Comparison of ENCODE assay signal across 11 mouse cellular contexts in the genomic region with DNA sequence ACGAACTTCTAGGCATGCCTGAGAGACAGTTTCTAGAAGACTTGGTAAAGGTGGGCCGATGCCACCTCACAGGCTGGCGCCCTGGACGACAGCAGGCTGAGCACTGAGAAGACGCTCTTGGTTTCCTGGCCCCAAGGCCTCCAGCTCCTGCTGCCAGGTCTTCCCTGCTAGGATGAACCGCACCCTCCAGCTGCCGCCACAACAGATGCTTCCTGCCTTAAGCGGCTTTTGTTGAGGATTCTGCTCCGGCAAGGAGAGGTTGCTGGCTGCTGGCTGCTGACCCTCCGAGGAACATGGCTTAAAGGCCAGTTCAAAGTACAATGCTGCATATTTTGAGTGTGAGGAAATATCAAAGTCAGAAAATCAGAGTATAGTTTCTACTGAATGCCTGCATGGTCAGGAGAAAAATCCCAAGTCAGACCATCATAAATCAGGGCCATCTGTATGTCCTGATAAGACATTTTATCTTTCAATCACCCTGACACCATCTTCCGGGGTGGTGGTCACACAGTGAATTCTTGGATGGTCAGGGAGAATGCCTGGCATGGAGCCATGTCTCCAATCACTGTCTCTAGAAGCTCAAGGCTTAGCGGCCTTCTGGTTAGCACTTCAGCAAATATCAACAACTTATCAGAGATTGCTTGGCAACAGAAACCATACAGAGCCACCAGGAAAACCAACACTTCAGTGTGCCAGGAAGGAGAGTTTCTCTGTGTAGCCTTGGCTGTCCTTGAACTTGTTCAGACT. TPM values are rescaled to one million over a fixed set of nuclear protein-coding genes. Genes with fewer than 3 reads are reported as not detected.
DNase-seq lines count a peak whose midpoint lies in the region; ATAC-seq and TF ChIP-seq lines count a peak whose summit lies in the region.
"Had no signal": no experiment of that assay in that cellular context is flagged by ENCODE, and none has a peak within 500 bp of the region (broad histone marks: within the 10 kb centered on the region; RNA-seq: fewer than 3 reads in every experiment).

No protein-coding gene starts in this region.

- no peak for TF ChIP-seq CTCF in brain, embryonic 14.5 days (IDR thresholded peaks at IDR 0.05; ENCODE audit: borderline replicate concordance, extremely low read depth, insufficient read depth, insufficient read length)

- no peaks in the 10 kb centered on the region; the same call in 1 of the 2 replicates for H3K4me1 ChIP-seq in hindbrain, embryonic 16.5 days (ENCODE audit: control insufficient read depth, insufficient read depth, low read depth, low read length)
- peaks cover 11% of the 10 kb centered on the region; the same call in 1 of the 2 replicates for H3K4me1 ChIP-seq in hindbrain, embryonic 10.5 days (replicated peaks)
- peaks cover 7% of the 10 kb centered on the region for H3K4me1 ChIP-seq in lung, embryonic 16.5 days (replicated peaks; ENCODE audit: control insufficient read depth, insufficient read depth, low read length)
- H3K4me1 ChIP-seq in forebrain, embryonic 10.5 days, result peaks cover 10% of the 10 kb centered on the region
- H3K4me1 ChIP-seq: midbrain, embryonic 12.5 days had no signal

- no peaks in the 10 kb centered on the region for H3K9me3 ChIP-seq in hindbrain, embryonic 16.5 days (ENCODE audit: control insufficient read depth, low read length)
- no peaks in the 10 kb centered on the region for H3K9me3 ChIP-seq in hindbrain, embryonic 10.5 days
- no peaks in the 10 kb centered on the region for H3K9me3 ChIP-seq in lung, embryonic 16.5 days (ENCODE audit: control insufficient read depth, low read length)
- H3K9me3 ChIP-seq in forebrain, embryonic 10.5 days, result no peaks in the 10 kb centered on the region
- H3K9me3 ChIP-seq: midbrain, embryonic 12.5 days had no signal

- no peaks in the 10 kb centered on the region for H3K36me3 ChIP-seq in hindbrain, embryonic 16.5 days (ENCODE audit: control insufficient read depth, insufficient read depth, low read length)
- no peaks in the 10 kb centered on the region for H3K36me3 ChIP-seq in hindbrain, embryonic 10.5 days
- no peaks in the 10 kb centered on the region for H3K36me3 ChIP-seq in lung, embryonic 16.5 days (ENCODE audit: control insufficient read depth, insufficient read depth, low read length)
- no peaks in the 10 kb centered on the region for H3K36me3 ChIP-seq in forebrain, embryonic 10.5 days (replicated peaks)
- H3K36me3 ChIP-seq: midbrain, embryonic 12.5 days had no signal

- H3K27me3 ChIP-seq in hindbrain, embryonic 16.5 days (replicated peaks; ENCODE audit: control insufficient read depth, insufficient read depth, low read length), result no peaks in the 10 kb centered on the region
- H3K27me3 ChIP-seq in hindbrain, embryonic 10.5 days (ENCODE audit: insufficient read depth, poor library complexity, severe bottlenecking), result no peaks in the 10 kb centered on the region
- no peaks in the 10 kb centered on the region for H3K27me3 ChIP-seq in lung, embryonic 16.5 days (ENCODE audit: control insufficient read depth, insufficient read depth, low read depth, low read length)
- H3K27me3 ChIP-seq in forebrain, embryonic 10.5 days (ENCODE audit: poor library complexity, severe bottlenecking), result no peaks in the 10 kb centered on the region
- H3K27me3 ChIP-seq: midbrain, embryonic 12.5 days had no signal

- peak overlapping the region; percentile 23; the same call in 1 of the 2 replicates for H3K27ac ChIP-seq in hindbrain, embryonic 16.5 days (ENCODE audit: low read depth, low read length)
- no peak overlapping the region for H3K27ac ChIP-seq in hindbrain, embryonic 10.5 days
- peak overlapping the region; percentile 68 for H3K27ac ChIP-seq in lung, embryonic 16.5 days (ENCODE audit: low read length)
- H3K27ac ChIP-seq in forebrain, embryonic 10.5 days, result no peak overlapping the region
- H3K27ac ChIP-seq: midbrain, embryonic 12.5 days had no signal

- no peak for TF ChIP-seq POLR2A in brain, embryonic 14.5 days (IDR thresholded peaks at IDR 0.05; ENCODE audit: borderline replicate concordance, extremely low read depth, insufficient read depth, insufficient read length, poor library complexity, severe bottlenecking)

- no peak for DNase-seq in hindbrain, embryonic 10.5 days (ENCODE audit: low spot score)
- DNase-seq in brain, embryonic 14.5 days (ENCODE audit: low read depth), result peak; percentile 33
- DNase-seq in heart, postnatal 14 days, result peak; percentile 49 to 53
- no peak for DNase-seq in forebrain, embryonic 10.5 days (ENCODE audit: extremely low spot score, low spot score)
- DNase-seq in frontal cortex, postnatal 25 days (ENCODE audit: low spot score in 2 of 2), result no peak
- DNase-seq: cerebellum, postnatal 25 days; thymus, postnatal 14 days had no signal

- intact Hi-C loops in heart, postnatal 14 days (cut with DNase I), result no loop called here

- WGBS in hindbrain, embryonic 16.5 days, result 64% methylated on average over 12 of the region's 12 CpGs
- 78% methylated on average over 12 of the region's 12 CpGs for WGBS in hindbrain, embryonic 10.5 days
- WGBS in lung, embryonic 16.5 days, result 44% methylated on average over 12 of the region's 12 CpGs
- 79% methylated on average over 12 of the region's 12 CpGs for WGBS in forebrain, embryonic 10.5 days

- ATAC-seq in hindbrain, embryonic 16.5 days, result no peak
- peak; percentile 80 for ATAC-seq in lung, embryonic 16.5 days (ENCODE audit: low read depth)
- no peak for ATAC-seq in erythroid progenitor cell, adult 5-6 weeks (replicated peaks; ENCODE audit: low FRiP score, poor library complexity, severe bottlenecking)

- H3K4me2 ChIP-seq in hindbrain, embryonic 16.5 days (ENCODE audit: low read length), result no peak overlapping the region
- no peak overlapping the region for H3K4me2 ChIP-seq in lung, embryonic 16.5 days (ENCODE audit: low read depth, low read length)
- H3K4me2 ChIP-seq: midbrain, embryonic 12.5 days had no signal

- H3K4me3 ChIP-seq in hindbrain, embryonic 16.5 days (ENCODE audit: low read length), result no peak overlapping the region
- no peak overlapping the region for H3K4me3 ChIP-seq in hindbrain, embryonic 10.5 days
- no peak overlapping the region for H3K4me3 ChIP-seq in lung, embryonic 16.5 days (ENCODE audit: low read length)
- H3K4me3 ChIP-seq in forebrain, embryonic 10.5 days, result no peak overlapping the region
- H3K4me3 ChIP-seq: midbrain, embryonic 12.5 days had no signal

- H3K9ac ChIP-seq in hindbrain, embryonic 16.5 days (ENCODE audit: low read depth, low read length), result no peak overlapping the region
- H3K9ac ChIP-seq in lung, embryonic 16.5 days (ENCODE audit: low read length), result no peak overlapping the region
- H3K9ac ChIP-seq: midbrain, embryonic 12.5 days had no signal

RNA-seq across cellular contexts. Expression of gene Slc30a1, which starts 9.6 kb away (rescaled TPM):
- polyA plus RNA-seq in hindbrain, embryonic 16.5 days (2015; fragmentation: Nextera tagmentation; extraction: Ambion mirVana), result 2.0 and 2.2 TPM in 2 replicates
- 1.3 and 1.6 TPM in 2 replicates for polyA plus RNA-seq in hindbrain, embryonic 10.5 days (2016; fragmentation: Nextera tagmentation; extraction: Ambion mirVana)
- polyA plus RNA-seq in brain, embryonic 14.5 days (2012; rRNA removed), result 8.8 and 11.4 TPM in 2 replicates
- total RNA-seq in heart, postnatal 14 days (2021), result 10 to 100 TPM; 21.9 to 26.4 TPM
- polyA plus RNA-seq in lung, embryonic 16.5 days (2015; fragmentation: Nextera tagmentation; extraction: Ambion mirVana), result 1.5 and 1.8 TPM in 2 replicates
- polyA plus RNA-seq in forebrain, embryonic 10.5 days (2016; fragmentation: Nextera tagmentation; extraction: Ambion mirVana), result 1.2 and 1.5 TPM in 2 replicates
- total RNA-seq in erythroid progenitor cell, adult 5-6 weeks (2015; ENCODE audit: low replicate concordance), result 12.6 and 16.6 TPM in 2 replicates
- 13.2 and 21.7 TPM in 2 replicates for total RNA-seq in erythroid progenitor cell, adult 5-6 weeks (2017; ENCODE audit: low replicate concordance)

Comparison
In these comparisons a context has a peak if more than half of its experiments do, and no peak if none do; other contexts are left out.
1. H3K27ac ChIP-seq: peak in hindbrain, embryonic 16.5 days (single experiment) and lung, embryonic 16.5 days (single experiment); none in hindbrain, embryonic 10.5 days (single experiment) and forebrain, embryonic 10.5 days (single experiment).
2. DNase-seq: peak in brain, embryonic 14.5 days (single experiment) and heart, postnatal 14 days (2 of 2); none in hindbrain, embryonic 10.5 days (single experiment), forebrain, embryonic 10.5 days (single experiment) and frontal cortex, postnatal 25 days (0 of 2).